8 mouse cellular contexts compared by ENCODE assay signal in genomic region chr14:22035900-22036299, GRCm38 (mm10). TPM values are rescaled to one million over a fixed set of nuclear protein-coding genes. Genes with fewer than 3 reads are reported as not detected.
DNase-seq lines count a peak whose midpoint lies in the region; ATAC-seq and TF ChIP-seq lines count a peak whose summit lies in the region.

No protein-coding gene starts in this region.

- TF ChIP-seq CTCF in intestine, postnatal 0 days (IDR thresholded peaks at IDR 0.05; ENCODE audit: low read depth), result no peak
- no peak for TF ChIP-seq CTCF in thymus, adult 2 months (IDR thresholded peaks at IDR 0.05; ENCODE audit: borderline replicate concordance, control insufficient read depth, extremely low read depth, insufficient read depth, low read length, poor library complexity)

- no peak for DNase-seq in intestine, embryonic 14.5 days (ENCODE audit: low spot score)
- DNase-seq in adrenal gland, adult (ENCODE audit: inconsistent age in 2 of 2, low spot score in 1 of 2), result peak; percentile 40 to 88
- DNase-seq in thymus, adult 2 months, result no peak
- no peak for DNase-seq in cerebellum, adult 8-10 months
- DNase-seq in embryo, embryonic 10 days (ENCODE audit: low spot score), result no peak

- no peak overlapping the region for H3K27ac ChIP-seq in intestine, embryonic 14.5 days (ENCODE audit: low read depth)
- H3K27ac ChIP-seq in intestine, postnatal 0 days (ENCODE audit: low read depth, low read length), result no peak overlapping the region
- H3K27ac ChIP-seq in embryonic facial prominence, embryonic 15.5 days (replicated peaks), result no peak overlapping the region
- no peak overlapping the region; the same call in 1 of the 2 replicates for H3K27ac ChIP-seq in midbrain, embryonic 12.5 days (replicated peaks)
- no peak overlapping the region for H3K27ac ChIP-seq in thymus, adult 2 months (ENCODE audit: control insufficient read depth, insufficient read depth, low read length)

- peak overlapping the region; percentile 18 for H3K4me2 ChIP-seq in intestine, embryonic 14.5 days (ENCODE audit: low read length)
- H3K4me2 ChIP-seq in intestine, postnatal 0 days (replicated peaks; ENCODE audit: low read depth), result no peak overlapping the region
- no peak overlapping the region; the same call in 1 of the 2 replicates for H3K4me2 ChIP-seq in embryonic facial prominence, embryonic 15.5 days (replicated peaks)
- peak overlapping the region; percentile 35 for H3K4me2 ChIP-seq in midbrain, embryonic 12.5 days (replicated peaks)

- no peaks in the 10 kb centered on the region for H3K27me3 ChIP-seq in intestine, embryonic 14.5 days (replicated peaks; ENCODE audit: control insufficient read depth, insufficient read depth, low read length)
- H3K27me3 ChIP-seq in intestine, postnatal 0 days (replicated peaks; ENCODE audit: control insufficient read depth, insufficient read depth, low read length), result no peaks in the 10 kb centered on the region
- H3K27me3 ChIP-seq in embryonic facial prominence, embryonic 15.5 days, result no peaks in the 10 kb centered on the region
- H3K27me3 ChIP-seq in midbrain, embryonic 12.5 days, result peaks cover 16% of the 10 kb centered on the region
- no peaks in the 10 kb centered on the region for H3K27me3 ChIP-seq in thymus, adult 2 months (ENCODE audit: control insufficient read depth, insufficient read depth, low read length)

- TF ChIP-seq POLR2A in thymus, adult 2 months (IDR thresholded peaks at IDR 0.05; ENCODE audit: control insufficient read depth, extremely low read depth, insufficient read depth, low read length, poor library complexity), result no peak

- 34% methylated on average over 3 of the region's 3 CpGs for WGBS in intestine, embryonic 14.5 days
- WGBS in intestine, postnatal 0 days, result 44% methylated on average over 3 of the region's 3 CpGs
- WGBS in embryonic facial prominence, embryonic 15.5 days, result 31% methylated on average over 3 of the region's 3 CpGs
- 22% methylated on average over 3 of the region's 3 CpGs for WGBS in midbrain, embryonic 12.5 days
- WGBS in thymus, adult 2 months, result 91% methylated on average over 3 of the region's 3 CpGs

- no peak overlapping the region for H3K4me3 ChIP-seq in intestine, embryonic 14.5 days (ENCODE audit: low read depth, low read length)
- no peak overlapping the region for H3K4me3 ChIP-seq in intestine, postnatal 0 days (ENCODE audit: low read depth, low read length)
- H3K4me3 ChIP-seq in embryonic facial prominence, embryonic 15.5 days (replicated peaks), result no peak overlapping the region
- no peak overlapping the region for H3K4me3 ChIP-seq in midbrain, embryonic 12.5 days
- no peak overlapping the region for H3K4me3 ChIP-seq in thymus, adult 2 months (ENCODE audit: control insufficient read depth, insufficient read depth, low read length)

- no peaks in the 10 kb centered on the region for H3K36me3 ChIP-seq in intestine, embryonic 14.5 days (ENCODE audit: control insufficient read depth, insufficient read depth, low read length)
- no peaks in the 10 kb centered on the region for H3K36me3 ChIP-seq in intestine, postnatal 0 days (ENCODE audit: control insufficient read depth, insufficient read depth)
- H3K36me3 ChIP-seq in embryonic facial prominence, embryonic 15.5 days, result no peaks in the 10 kb centered on the region
- no peaks in the 10 kb centered on the region for H3K36me3 ChIP-seq in midbrain, embryonic 12.5 days
- no peaks in the 10 kb centered on the region for H3K36me3 ChIP-seq in thymus, adult 2 months (ENCODE audit: control insufficient read depth, insufficient read depth, low read length)

- H3K4me1 ChIP-seq in intestine, embryonic 14.5 days (replicated peaks; ENCODE audit: control insufficient read depth, insufficient read depth, low read length), result peaks cover 21% of the 10 kb centered on the region
- H3K4me1 ChIP-seq in intestine, postnatal 0 days (replicated peaks; ENCODE audit: control insufficient read depth, insufficient read depth, low read length), result 0 out of 2 replicates have a peak, but pooled peaks cover 4% of the 10 kb centered on the region
- H3K4me1 ChIP-seq in embryonic facial prominence, embryonic 15.5 days, result peaks cover 10% of the 10 kb centered on the region
- peaks cover 39% of the 10 kb centered on the region for H3K4me1 ChIP-seq in midbrain, embryonic 12.5 days
- no peaks in the 10 kb centered on the region for H3K4me1 ChIP-seq in thymus, adult 2 months (replicated peaks; ENCODE audit: control insufficient read depth, insufficient read depth, low read length)

- H3K9me3 ChIP-seq in intestine, embryonic 14.5 days (ENCODE audit: control insufficient read depth, low read length), result no peaks in the 10 kb centered on the region
- H3K9me3 ChIP-seq in intestine, postnatal 0 days (ENCODE audit: control insufficient read depth), result no peaks in the 10 kb centered on the region
- no peaks in the 10 kb centered on the region for H3K9me3 ChIP-seq in embryonic facial prominence, embryonic 15.5 days (replicated peaks)
- H3K9me3 ChIP-seq in midbrain, embryonic 12.5 days, result no peaks in the 10 kb centered on the region

- ATAC-seq in intestine, embryonic 14.5 days (replicated peaks; ENCODE audit: low FRiP score, low TSS enrichment, low read depth), result 0 out of 2 replicates have a peak, but pooled peaks have one; percentile 36
- no peak for ATAC-seq in intestine, postnatal 0 days
- peak; percentile 34; the same call in 1 of the 2 replicates for ATAC-seq in embryonic facial prominence, embryonic 15.5 days (ENCODE audit: insufficient number of reproducible peaks, low FRiP score, low TSS enrichment, low read depth)
- peak; percentile 65; the same call in 1 of the 2 replicates for ATAC-seq in midbrain, embryonic 12.5 days (ENCODE audit: low FRiP score, low read depth)

- no peak overlapping the region for H3K9ac ChIP-seq in intestine, embryonic 14.5 days (ENCODE audit: low read length)
- H3K9ac ChIP-seq in intestine, postnatal 0 days (ENCODE audit: low read depth, low read length), result no peak overlapping the region
- H3K9ac ChIP-seq in embryonic facial prominence, embryonic 15.5 days, result no peak overlapping the region
- H3K9ac ChIP-seq in midbrain, embryonic 12.5 days (replicated peaks), result no peak overlapping the region

RNA-seq across cellular contexts. Expression of gene Lrmda, which starts 16.4 kb away (rescaled TPM):
- polyA plus RNA-seq in intestine, embryonic 14.5 days (2014; fragmentation: Nextera tagmentation; extraction: Ambion mirVana), result 0.63 and 0.70 TPM in 2 replicates
- polyA plus RNA-seq in intestine, postnatal 0 days (2015; fragmentation: Nextera tagmentation; extraction: Ambion mirVana), result 0.73 and 1.8 TPM in 2 replicates
- 0.39 and 0.64 TPM in 2 replicates for polyA plus RNA-seq in embryonic facial prominence, embryonic 15.5 days (2015; fragmentation: Nextera tagmentation; extraction: Ambion mirVana)
- polyA plus RNA-seq in midbrain, embryonic 12.5 days (2016; fragmentation: Nextera tagmentation; extraction: Ambion mirVana), result 0.52 TPM in 1 of 2 replicates, not detected in the other
- polyA plus RNA-seq in thymus, adult 2 months (2012; rRNA removed), result 0.51 and 0.68 TPM in 2 replicates

RNA-seq across cellular contexts. Expression of gene Zfp503, which starts 46.5 kb away (rescaled TPM):
- 11.4 and 12.7 TPM in 2 replicates for polyA plus RNA-seq in intestine, embryonic 14.5 days (2014; fragmentation: Nextera tagmentation; extraction: Ambion mirVana)
- polyA plus RNA-seq in intestine, postnatal 0 days (2015; fragmentation: Nextera tagmentation; extraction: Ambion mirVana), result 5.7 and 6.5 TPM in 2 replicates
- 26.1 and 27.0 TPM in 2 replicates for polyA plus RNA-seq in embryonic facial prominence, embryonic 15.5 days (2015; fragmentation: Nextera tagmentation; extraction: Ambion mirVana)
- polyA plus RNA-seq in midbrain, embryonic 12.5 days (2016; fragmentation: Nextera tagmentation; extraction: Ambion mirVana), result 19.4 and 22.4 TPM in 2 replicates
- 8.1 and 8.4 TPM in 2 replicates for polyA plus RNA-seq in thymus, adult 2 months (2012; rRNA removed)

Comparison
In these comparisons a context has a peak if more than half of its experiments do, and no peak if none do; other contexts are left out.
1. H3K4me2 ChIP-seq: peak in intestine, embryonic 14.5 days (single experiment) and midbrain, embryonic 12.5 days (single experiment); none in intestine, postnatal 0 days (single experiment) and embryonic facial prominence, embryonic 15.5 days (single experiment).
2. DNase-seq: peak in adrenal gland, adult (2 of 2); none in intestine, embryonic 14.5 days (single experiment), thymus, adult 2 months (single experiment), cerebellum, adult 8-10 months (single experiment) and embryo, embryonic 10 days (single experiment).